Mouse (Mus musculus): ENCODE measurements around the gene Tpm4. TPM values are rescaled to one million over a fixed set of nuclear protein-coding genes. Genes with fewer than 3 reads are reported as not detected.

The Tpm4 gene
- total RNA-seq (2023): 154 TPM

DNA sequence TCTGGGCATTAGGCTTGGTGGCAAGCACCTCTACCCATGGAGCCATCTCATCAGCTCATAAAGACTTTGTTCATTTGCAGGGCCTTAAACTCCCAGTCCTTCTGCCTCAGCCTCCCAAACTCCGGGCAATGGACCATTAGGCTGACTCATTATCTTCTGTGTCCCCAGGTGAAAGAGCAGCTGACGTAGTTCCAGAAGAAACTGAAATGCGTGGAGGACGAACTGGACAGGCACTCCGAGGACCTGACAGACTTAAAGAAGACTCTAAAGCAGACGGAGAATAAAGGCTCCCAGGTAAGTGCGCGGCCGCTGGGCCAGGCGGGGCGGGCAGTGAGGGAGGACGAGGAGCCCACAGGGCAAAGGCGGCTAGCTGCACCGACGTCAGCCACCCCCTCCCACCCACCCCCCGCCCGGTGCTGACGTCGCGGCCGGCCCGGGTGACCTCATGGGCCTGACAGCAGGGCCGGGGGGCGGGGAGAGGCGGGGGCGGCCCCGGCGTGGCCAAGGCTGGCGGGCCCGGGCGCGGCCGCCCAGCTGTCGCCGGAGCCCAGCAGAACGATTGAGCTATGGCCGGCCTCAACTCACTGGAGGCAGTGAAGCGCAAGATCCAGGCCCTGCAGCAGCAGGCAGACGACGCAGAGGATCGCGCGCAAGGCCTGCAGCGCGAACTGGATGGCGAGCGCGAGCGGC lies at the start of gene Tpm4:
Gene Tpm4, plus strand, starts transcription at position 220 of the 690 bp plus-strand sequence.

DNA sequence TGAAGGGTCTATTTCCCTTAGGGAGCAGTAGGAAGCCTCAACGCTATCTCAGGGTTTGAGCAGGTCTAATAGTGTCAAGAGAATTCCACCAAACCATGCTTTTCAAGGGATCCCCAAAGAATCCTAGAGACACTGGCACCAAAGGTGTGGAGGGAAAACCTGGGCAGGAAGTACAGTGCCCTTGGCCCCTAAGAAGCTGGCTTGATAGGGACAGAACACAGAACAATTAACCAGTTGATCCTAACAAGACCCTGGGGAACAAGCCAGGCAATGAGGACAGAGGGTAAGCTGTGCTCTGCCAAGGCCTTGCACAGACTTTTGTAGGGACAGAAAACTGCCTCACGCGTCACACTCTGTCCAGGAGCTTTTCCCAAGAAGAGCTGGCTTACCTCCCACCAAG lies 28.0 kb upstream of the Tpm4 start, which contains the start of gene Olfr374:
Gene Olfr374, plus strand, starts transcription at position 301 of the 400 bp plus-strand sequence.

DNA sequence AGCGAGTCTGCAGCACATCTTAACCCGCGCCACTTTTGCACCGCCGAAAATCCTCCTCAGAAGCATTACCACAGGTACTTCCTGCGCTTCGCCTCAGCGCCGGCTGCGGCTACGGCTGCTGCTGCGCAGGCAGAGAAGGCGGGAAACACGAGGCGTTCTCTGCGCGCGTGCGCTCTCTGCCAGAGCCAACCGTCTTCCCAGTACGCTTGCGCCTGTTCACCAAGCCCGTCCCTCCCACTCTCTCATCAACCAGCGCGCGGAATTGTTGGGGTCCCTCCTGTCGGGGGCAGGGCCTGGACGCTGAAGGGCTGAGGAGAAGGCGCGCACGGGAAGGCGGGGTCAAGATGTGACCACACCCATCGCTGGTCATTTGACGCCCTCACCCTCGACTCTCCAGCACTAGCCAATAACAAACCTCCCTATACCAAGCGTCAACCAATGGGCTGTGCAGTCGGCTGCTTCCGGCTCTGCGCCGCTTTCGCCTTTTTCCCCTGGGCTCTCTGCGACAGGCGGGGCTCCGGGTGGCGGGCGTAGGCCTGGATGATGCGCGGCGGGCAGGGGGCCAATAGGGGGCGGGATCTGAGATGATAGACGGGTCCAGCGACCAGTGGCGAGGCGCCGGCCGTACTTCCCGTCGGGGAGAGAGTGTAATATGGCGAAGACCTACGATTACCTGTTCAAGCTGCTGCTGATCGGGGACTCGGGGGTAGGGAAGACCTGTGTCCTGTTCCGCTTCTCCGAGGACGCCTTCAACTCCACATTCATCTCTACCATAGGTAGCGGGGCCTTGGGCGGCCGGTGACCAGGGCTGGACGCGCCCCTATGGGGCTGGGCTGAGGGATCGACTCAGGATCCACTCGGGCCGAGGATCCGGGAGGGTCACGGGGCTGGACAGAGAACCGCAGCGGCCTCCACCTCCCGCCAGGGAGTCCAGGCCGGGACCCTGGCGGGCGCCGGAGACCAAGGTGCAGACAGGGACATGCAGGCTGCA lies 26.2 kb downstream of the Tpm4 start, which contains the start of gene Rab8a:
Gene Rab8a, plus strand, starts transcription at position 494 of the 991 bp plus-strand sequence.

DNA sequence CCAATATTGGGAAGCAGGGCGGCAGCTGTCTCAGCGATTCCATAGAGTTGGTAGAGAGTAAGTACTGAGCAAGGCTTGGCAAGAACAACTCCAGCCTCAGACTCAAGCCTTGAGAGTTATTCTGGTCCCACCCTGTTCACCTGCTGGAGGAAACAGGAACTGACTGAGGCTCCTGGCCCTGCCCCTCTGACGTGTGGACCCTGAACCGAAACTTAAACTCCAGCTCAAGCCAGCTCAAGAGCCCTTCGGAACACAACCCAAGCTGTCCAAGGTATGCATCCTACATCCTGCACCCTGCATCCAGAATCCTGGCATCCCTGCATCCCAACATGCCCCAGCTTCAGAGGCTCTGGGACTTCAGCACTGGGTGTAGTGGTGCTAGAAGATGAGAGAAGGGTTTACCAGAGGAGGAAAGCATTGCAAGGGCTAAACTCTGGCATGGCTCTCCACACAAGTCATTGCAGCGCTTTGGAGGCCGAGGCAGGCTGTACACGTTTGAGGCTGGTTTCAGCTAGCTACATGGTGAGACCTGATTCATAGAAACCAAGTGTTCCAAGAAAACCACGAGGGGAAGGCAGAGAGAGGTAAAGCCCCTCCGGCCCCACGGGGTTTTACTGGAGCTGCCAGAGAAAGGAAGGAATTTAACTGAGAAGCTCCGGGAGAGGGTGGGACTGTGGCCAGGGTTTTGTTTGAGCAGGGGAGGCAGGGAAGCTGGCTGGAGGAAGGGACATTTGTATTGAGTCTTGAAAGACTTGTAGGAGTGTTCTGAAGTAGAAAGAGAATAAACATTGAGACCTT lies 54.8 kb downstream of the Tpm4 start, which contains the start of gene Hsh2d:
Gene Hsh2d, plus strand, starts transcription at position 222 of the 798 bp plus-strand sequence.

Other genes starting within 250 kb of the Tpm4 start
- 8.1 TPM for gene Zfp882, start 226.4 kb upstream of the Tpm4 start, total RNA-seq (2023)
- gene Zfp617, start 226.3 kb upstream of the Tpm4 start, total RNA-seq (2023): 7.9 TPM
- 11.2 TPM for gene Zfp961, start 183.9 kb upstream of the Tpm4 start, total RNA-seq (2023)
- gene Cyp4f18, start 125.3 kb upstream of the Tpm4 start, total RNA-seq (2023): 7.0 TPM
- gene Olfr372, start 93.8 kb upstream of the Tpm4 start, total RNA-seq (2023): not detected
- 0.21 TPM for gene Olfr373, start 51.8 kb upstream of the Tpm4 start, total RNA-seq (2023)
- gene Olfr374, start 27.9 kb upstream of the Tpm4 start, total RNA-seq (2023): 0.15 TPM
- gene Rab8a, start 26.2 kb downstream of the Tpm4 start, total RNA-seq (2023): 156 TPM
- gene Hsh2d, start 54.7 kb downstream of the Tpm4 start, total RNA-seq (2023): 13.7 TPM
- gene Cib3, start 77.9 kb downstream of the Tpm4 start, total RNA-seq (2023): not detected
- gene Gm11034, start 78.7 kb downstream of the Tpm4 start, total RNA-seq (2023): not detected
- 62.5 TPM for gene Fam32a, start 84.8 kb downstream of the Tpm4 start, total RNA-seq (2023)
- gene Ap1m1, start 105.0 kb downstream of the Tpm4 start, total RNA-seq (2023): 130 TPM
- gene Gm10282, start 170.3 kb downstream of the Tpm4 start, total RNA-seq (2023): 16.9 TPM
- 2,143 TPM for gene Klf2, start 184.1 kb downstream of the Tpm4 start, total RNA-seq (2023)

All from CD4-positive naive resting alpha-beta T cell, adult 57 days (primary cell).